Mouse (Mus musculus) hematopoietic multipotent progenitor cell, adult 10-12 weeks (in vitro differentiated cells): ENCODE measurements around the gene Dnmt3a. TPM values are rescaled to one million over a fixed set of nuclear protein-coding genes. Genes with fewer than 3 reads are reported as not detected.

Source experiments
- polyA plus RNA-seq: library from polyadenylated mRNA; stranded (reverse); fragments of >175 nt; gene quantifications from 2 replicates; pipeline ENCODE4 v1.2.3, GENCODE M21; 2012; ENCODE audit warnings: low replicate concordance

Dnmt3a gene
- 32.0 and 91.9 TPM in 2 replicates for polyA plus RNA-seq

DNA sequence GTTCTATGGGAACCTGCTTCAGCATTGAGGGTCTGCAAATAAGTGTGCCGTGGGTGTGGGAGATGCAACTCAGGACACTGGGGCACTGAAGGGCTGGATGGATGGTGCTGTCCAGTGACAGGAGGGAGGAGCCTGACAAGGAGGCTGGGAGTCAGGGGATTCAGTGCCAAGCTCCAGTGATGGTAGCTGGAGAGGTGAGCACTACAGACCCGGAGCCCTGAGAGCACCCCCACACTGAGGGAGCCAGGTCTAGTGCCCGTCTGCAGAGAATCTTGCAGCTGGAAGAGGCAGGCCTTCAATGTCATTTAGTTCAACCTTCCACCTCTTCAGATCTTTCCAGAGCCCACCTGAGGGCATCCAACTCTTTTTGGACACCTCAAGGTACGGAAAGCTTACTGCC is at the start of gene Dnmt3a:
Gene Dnmt3a (plus strand): TSS at position 156 of the 400 bp plus-strand sequence.

DNA sequence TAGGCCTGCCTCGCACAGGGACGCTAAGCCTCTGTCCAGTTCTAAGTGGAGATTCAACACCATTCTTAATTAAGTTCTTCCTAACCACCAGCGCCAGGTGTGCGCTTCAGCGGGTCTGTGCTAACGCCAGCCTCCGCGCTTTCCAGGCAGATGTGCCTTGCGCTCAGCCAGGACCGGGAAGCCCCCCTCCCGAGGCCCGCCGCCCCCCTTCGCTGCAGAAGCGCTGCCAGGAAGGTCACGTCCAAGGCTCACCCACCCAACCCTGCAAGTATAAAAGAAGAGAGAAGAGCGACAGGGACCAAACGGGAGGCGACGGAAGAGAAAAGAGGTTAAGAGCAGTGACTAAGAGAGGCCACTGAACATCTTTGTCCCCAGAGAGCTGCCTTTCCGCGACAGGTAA is 148.8 kb downstream of the Dnmt3a start, which contains the start of gene Pomc:
Gene Pomc (plus strand): TSS at position 301 of the 400 bp plus-strand sequence.

Other genes with a start within 250 kb of the Dnmt3a start
- gene Dtnb, start 233.6 kb upstream of the Dnmt3a start, polyA plus RNA-seq = 62.8 and 85.3 TPM in 2 replicates
- 0.57 and 1.5 TPM in 2 replicates for gene Pomc, start 148.9 kb downstream of the Dnmt3a start, polyA plus RNA-seq
- 0.04 and 0.51 TPM in 2 replicates for gene Efr3b, start 232.9 kb downstream of the Dnmt3a start, polyA plus RNA-seq